Mouse (Mus musculus) lung, adult 2 months (tissue): ENCODE measurements around the gene Slc51a.

Experiments used
- CTCF ChIP-seq: fragments of 200-500 bp; IDR thresholded peaks from 2 replicates; pipeline ENCODE4 v1.5.1; 2011; ENCODE audit warnings: mild to moderate bottlenecking, low read length, control low read depth; ENCODE audit not compliant: insufficient read depth
- POLR2A ChIP-seq: fragments of 200-500 bp; IDR thresholded peaks from 2 replicates; pipeline ENCODE4 v1.6.1; 2011; ENCODE audit warnings: low read depth, mild to moderate bottlenecking, control low read depth, low read length, borderline replicate concordance; ENCODE audit errors: extremely low read depth

DNA sequence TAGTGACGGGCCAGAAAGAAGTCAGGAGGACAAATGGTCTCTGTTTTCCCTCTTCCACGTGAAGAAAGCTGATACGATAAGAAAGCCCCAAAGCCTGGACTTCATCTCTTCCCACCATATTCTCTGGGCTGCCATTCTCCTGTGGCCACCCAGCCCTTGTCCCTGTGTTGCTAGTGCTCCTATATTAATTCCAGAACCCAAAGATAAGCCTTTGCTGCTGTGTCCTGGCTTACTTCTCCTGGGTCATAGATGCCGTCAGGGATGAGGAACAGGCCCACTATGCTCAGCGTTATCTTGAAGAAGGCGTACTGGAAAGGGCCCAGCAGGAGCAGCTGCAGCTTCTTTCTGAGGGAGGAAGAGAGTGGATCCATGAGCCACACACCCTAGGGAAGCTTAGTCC lies 10.4 kb downstream of the Slc51a start:
- no peak for TF ChIP-seq CTCF
- no peak for TF ChIP-seq POLR2A
